ENCODE assay signal across 21 mouse cellular contexts in the genomic region with DNA sequence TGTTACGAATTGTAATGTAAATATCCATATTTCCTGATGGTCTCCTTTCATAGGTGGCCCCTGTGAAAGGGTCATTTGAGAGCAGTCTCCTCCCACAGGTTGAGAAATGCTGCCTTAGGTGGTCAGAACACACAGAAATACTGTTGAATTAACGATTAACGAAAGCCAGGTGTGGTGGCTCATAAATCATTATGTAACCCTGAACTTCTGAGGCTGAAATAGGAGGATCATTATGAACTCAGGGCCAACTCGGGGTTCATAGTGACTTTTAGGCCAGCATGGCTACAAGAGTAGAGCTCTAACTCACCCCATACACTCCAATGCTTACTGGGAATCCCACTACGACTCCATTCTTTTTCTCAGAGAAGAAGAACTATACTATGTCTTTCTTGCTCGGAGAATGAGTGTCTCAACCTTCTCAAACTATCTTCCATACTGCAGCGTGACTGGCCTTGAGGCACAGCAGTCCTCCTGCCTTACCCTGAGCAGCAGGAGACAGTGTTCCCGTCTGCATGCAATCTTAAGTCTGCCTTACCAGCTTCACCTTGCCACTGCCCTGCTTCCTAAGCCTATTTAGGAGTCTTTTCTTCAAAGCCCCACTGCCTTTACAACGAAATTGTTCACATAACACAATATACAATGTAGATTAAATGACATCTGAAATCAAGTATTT. TPM values are rescaled to one million over a fixed set of nuclear protein-coding genes. Genes with fewer than 3 reads are reported as not detected.
A peak's percentile ranks its signal among the peaks of the same experiment; 100 is the strongest.
DNase-seq lines count a peak whose midpoint lies in the region; ATAC-seq lines count a peak whose summit lies in the region.
"Had no signal": no experiment of that assay in that cellular context is flagged by ENCODE, and none has a peak within 500 bp of the region (broad histone marks: within the 10 kb centered on the region; RNA-seq: fewer than 3 reads in every experiment).

No protein-coding gene starts in this region.

- no peaks in the 10 kb centered on the region for H3K9me3 ChIP-seq in stomach, embryonic 16.5 days (replicated peaks; ENCODE audit: control insufficient read depth, low read length)
- H3K9me3 ChIP-seq: embryonic facial prominence, embryonic 13.5 days; heart, embryonic 13.5 days; limb, embryonic 10.5 days had no signal

- no peak overlapping the region for H3K4me3 ChIP-seq in stomach, embryonic 16.5 days (replicated peaks; ENCODE audit: low read length)
- H3K4me3 ChIP-seq: embryonic facial prominence, embryonic 13.5 days; heart, embryonic 13.5 days; left cerebral cortex, adult 2 months; limb, embryonic 10.5 days had no signal

- no peak overlapping the region for H3K9ac ChIP-seq in stomach, embryonic 16.5 days (ENCODE audit: low read length)
- H3K9ac ChIP-seq: embryonic facial prominence, embryonic 13.5 days; heart, embryonic 13.5 days had no signal

- H3K4me1 ChIP-seq in stomach, embryonic 16.5 days (ENCODE audit: control insufficient read depth, insufficient read depth, low read length) = no peaks in the 10 kb centered on the region
- H3K4me1 ChIP-seq: embryonic facial prominence, embryonic 13.5 days had no signal

- H3K27me3 ChIP-seq in stomach, embryonic 16.5 days (ENCODE audit: control insufficient read depth, insufficient read depth, low read length) = no peaks in the 10 kb centered on the region
- H3K27me3 ChIP-seq: CH12.LX; embryonic facial prominence, embryonic 13.5 days; heart, embryonic 13.5 days had no signal

- DNase-seq in kidney, adult 11 months = peak; percentile 57
- DNase-seq in kidney, postnatal 4 days = no peak
- peak; percentile 15 for DNase-seq in lung, postnatal 36 days
- DNase-seq in lung, postnatal 14 days = no peak
- peak; percentile 53 for DNase-seq in kidney, postnatal 14 days
- no peak for DNase-seq in right cerebral cortex, adult 2 months (ENCODE audit: low spot score in 2 of 2)
- DNase-seq in layer of hippocampus, adult 8-10 months (ENCODE audit: low spot score in 2 of 2) = no peak
- DNase-seq: adrenal gland, adult 8-10 months; cerebellum, adult 18-20 months; cerebellum, postnatal 36 days; heart, adult 11 months; heart, postnatal 36 days; lung, adult 2 months; right cerebral cortex, postnatal 25 days had no signal

- no peak overlapping the region for H3K4me2 ChIP-seq in stomach, embryonic 16.5 days (ENCODE audit: low read depth, low read length)
- H3K4me2 ChIP-seq: embryonic facial prominence, embryonic 13.5 days; heart, embryonic 13.5 days had no signal

- H3K27ac ChIP-seq in stomach, embryonic 16.5 days (ENCODE audit: low read length) = 0 out of 2 replicates have a peak overlapping the region, but pooled peaks have one; percentile 2
- H3K27ac ChIP-seq: embryonic facial prominence, embryonic 13.5 days; heart, embryonic 13.5 days; left cerebral cortex, adult 2 months; limb, embryonic 10.5 days had no signal

- ATAC-seq in stomach, embryonic 16.5 days (ENCODE audit: insufficient read depth, low FRiP score) = peak; percentile 72; the same call in 1 of the 2 replicates
- ATAC-seq: hindbrain, embryonic 16.5 days had no signal

- WGBS in stomach, embryonic 16.5 days = 61% methylated on average over 9 of the region's 9 CpGs

- H3K36me3 ChIP-seq in stomach, embryonic 16.5 days (ENCODE audit: control insufficient read depth, insufficient read depth, low read length) = 0 out of 2 replicates have a peak, but pooled peaks cover 6% of the 10 kb centered on the region

RNA-seq across cellular contexts. Expression of a gene that starts 23.2 kb away (rescaled TPM):
- polyA plus RNA-seq in stomach, embryonic 16.5 days (2015; fragmentation: Nextera tagmentation; extraction: Ambion mirVana) = 32.9 and 36.4 TPM in 2 replicates
- total RNA-seq in layer of hippocampus, adult 8-10 months (2022) = 100 to 1,000 TPM; 126 to 131 (median 130) TPM

RNA-seq across cellular contexts. Expression of a gene that starts 59.6 kb away (rescaled TPM):
- 2.0 and 2.5 TPM in 2 replicates for polyA plus RNA-seq in stomach, embryonic 16.5 days (2015; fragmentation: Nextera tagmentation; extraction: Ambion mirVana)
- total RNA-seq in layer of hippocampus, adult 8-10 months (2022) = 10 to 100 TPM; 85.9 to 92.0 (median 89.4) TPM

Comparison
In these comparisons a context has a peak if more than half of its experiments do, and no peak if none do; other contexts are left out.
1. DNase-seq: peak in kidney, adult 11 months (single experiment), lung, postnatal 36 days (single experiment) and kidney, postnatal 14 days (single experiment); none in kidney, postnatal 4 days (0 of 2), lung, postnatal 14 days (single experiment), right cerebral cortex, adult 2 months (0 of 2) and layer of hippocampus, adult 8-10 months (0 of 2).